Mouse (Mus musculus) limb, embryonic 13.5 days (tissue): ENCODE measurements around the gene Gm8159. TPM values are rescaled to one million over a fixed set of nuclear protein-coding genes. Genes with fewer than 3 reads are reported as not detected.
A peak's percentile ranks its signal among the peaks of the same experiment; 100 is the strongest.
"Not testable (repeated sequence)": the region's sequence is repeated elsewhere in the genome, so short reads cannot be mapped to it uniquely, and the experiment has no call there.

Experiments
- ATAC-seq: fragments of 200-750 bp; cut with Nextera tagmentation; 2 replicates; pipeline ENCODE4 v1.8.0; 2017; ENCODE audit warnings: low read depth, moderate number of reproducible peaks, moderate TSS enrichment; ENCODE audit not compliant: low FRiP score
- H3K27ac ChIP-seq: fragments of 300-500 bp; sonication (generic); 2 replicates; pipeline ENCODE4 v1.5.1; 2015; ENCODE audit warnings: inconsistent platforms, mild to moderate bottlenecking, moderate library complexity
- H3K27me3 ChIP-seq: fragments of 300-500 bp; sonication (generic); 2 replicates; pipeline ENCODE4 v1.6.1; 2015; ENCODE audit warnings: mild to moderate bottlenecking, inconsistent platforms
- H3K36me3 ChIP-seq: fragments of 300-500 bp; sonication (generic); 2 replicates; pipeline ENCODE4 v1.6.1; 2015; ENCODE audit warnings: inconsistent platforms, mild to moderate bottlenecking, moderate library complexity
- H3K4me1 ChIP-seq: fragments of 300-500 bp; sonication (generic); 2 replicates; pipeline ENCODE4 v1.6.1; 2015; ENCODE audit warnings: inconsistent platforms
- H3K4me2 ChIP-seq: fragments of 300-500 bp; sonication (generic); replicated peaks from 2 replicates; pipeline ENCODE4 v1.6.1; 2015; ENCODE audit warnings: inconsistent platforms, mild to moderate bottlenecking, moderate library complexity
- H3K4me3 ChIP-seq: fragments of 300-500 bp; sonication (generic); 2 replicates; pipeline ENCODE4 v1.5.1; 2015; ENCODE audit warnings: moderate library complexity, mild to moderate bottlenecking, inconsistent platforms
- H3K9ac ChIP-seq: fragments of 300-500 bp; sonication (generic); 2 replicates; pipeline ENCODE4 v1.6.1; 2015; ENCODE audit warnings: mild to moderate bottlenecking, inconsistent platforms
- H3K9me3 ChIP-seq: fragments of 300-500 bp; sonication (generic); 2 replicates; pipeline ENCODE4 v1.6.1; 2016; ENCODE audit warnings: inconsistent platforms
- WGBS: fragments of 180-500 bp; shearing (Covaris S2); methylation state at CpG from one replicate; pipeline ENCODE4 v1.1.7; 2015; 5-methylcytosine and 5-hydroxymethylcytosine counted together
- polyA plus RNA-seq: library from polyadenylated mRNA; unstranded; fragments of >200 nt; fragmentation: Nextera tagmentation; extraction: Ambion mirVana; gene quantifications from 2 replicates; pipeline ENCODE4 v1.2.1, GENCODE M21; 2015

The Gm8159 gene
- polyA plus RNA-seq = not detected in 2 replicates

- not testable (repeated sequence) for H3K4me1 ChIP-seq, H3K9ac ChIP-seq, H3K27me3 ChIP-seq, ATAC-seq, H3K4me3 ChIP-seq, H3K4me2 ChIP-seq, H3K36me3 ChIP-seq, H3K9me3 ChIP-seq, H3K27ac ChIP-seq
- WGBS = no CpG with 5 or more reads among the region's 2 CpGs
Observed at GRCm38 (mm10) chr14:4632052-4632451, at the start of gene Gm8159. TSS of gene Gm8159 (plus strand) at chr14:4632352.

- H3K27me3 ChIP-seq, H3K9me3 ChIP-seq, ATAC-seq, H3K27ac ChIP-seq, H3K9ac ChIP-seq, H3K4me1 ChIP-seq, H3K36me3 ChIP-seq: not testable (repeated sequence)
- peak overlapping the region; percentile 31 for H3K4me3 ChIP-seq
- H3K4me2 ChIP-seq = peak overlapping the region; percentile 61
- WGBS = 7% methylated on average over 16 of the region's 18 CpGs
Observed at GRCm38 (mm10) chr14:4649309-4649708, 17.2 kb downstream of the Gm8159 start.

- WGBS = 0% methylated on average over 4 of the region's 9 CpGs
Observed at GRCm38 (mm10) chr14:4650324-4650723, 18.2 kb downstream of the Gm8159 start.

GRCm38 (mm10) chr14:4663892-4664291 lies 31.7 kb downstream of the Gm8159 start, which contains the start of gene Gm3239:
TSS of gene Gm3239 (plus strand) at chr14:4664192.
- H3K9ac ChIP-seq, H3K27ac ChIP-seq, H3K4me1 ChIP-seq, H3K4me2 ChIP-seq, H3K27me3 ChIP-seq, H3K9me3 ChIP-seq, H3K4me3 ChIP-seq, H3K36me3 ChIP-seq, ATAC-seq: not testable (repeated sequence)
- no CpG with 5 or more reads among the region's 2 CpGs for WGBS

More at GRCm38 (mm10) chr14:4650324-4650723, 18.2 kb downstream of the Gm8159 start:
- H3K4me1 ChIP-seq, H3K27ac ChIP-seq, H3K4me3 ChIP-seq, H3K27me3 ChIP-seq, H3K36me3 ChIP-seq, ATAC-seq, H3K9me3 ChIP-seq, H3K4me2 ChIP-seq, H3K9ac ChIP-seq: not testable (repeated sequence)

Other genes with a start within 250 kb of the Gm8159 start
- not detected in 2 replicates for gene Gm3159, start 234.8 kb upstream of the Gm8159 start, polyA plus RNA-seq
- 0.29 and 0.32 TPM in 2 replicates for gene Gm3164, start 216.9 kb upstream of the Gm8159 start, polyA plus RNA-seq
- not detected in 2 replicates for gene Gm3173, start 201.4 kb upstream of the Gm8159 start, polyA plus RNA-seq
- not detected in 2 replicates for gene Gm3182, start 150.6 kb upstream of the Gm8159 start, polyA plus RNA-seq
- gene Gm3047, start 76.9 kb upstream of the Gm8159 start, polyA plus RNA-seq = not detected in 2 replicates
- not detected in 2 replicates for gene Gm3239, start 31.8 kb downstream of the Gm8159 start, polyA plus RNA-seq
- not detected in 2 replicates for gene Gm7876, start 76.9 kb downstream of the Gm8159 start, polyA plus RNA-seq
- 0.10 and 0.23 TPM in 2 replicates for gene Gm3252, start 94.4 kb downstream of the Gm8159 start, polyA plus RNA-seq
- not detected in 2 replicates for gene Gm9602, start 144.0 kb downstream of the Gm8159 start, polyA plus RNA-seq
- gene Gm3269, start 205.8 kb downstream of the Gm8159 start, polyA plus RNA-seq = not detected in 2 replicates
- gene Gm3264, start 223.2 kb downstream of the Gm8159 start, polyA plus RNA-seq = 0.34 and 0.57 TPM in 2 replicates